Mouse (Mus musculus): ENCODE measurements around the gene Grap2. TPM values are rescaled to one million over a fixed set of nuclear protein-coding genes. Genes with fewer than 3 reads are reported as not detected.

Grap2 gene
- total RNA-seq, 2 experiments from 2014 or later = 159 to 164 TPM

- ATAC-seq (replicated peaks; ENCODE audit: low FRiP score, poor library complexity, severe bottlenecking) = no peak
These were observed 58.9 kb downstream of the Grap2 start for GRCm38 (mm10) chr15:80631311-80631710.

- no peak for ATAC-seq (replicated peaks; ENCODE audit: low FRiP score, poor library complexity, severe bottlenecking)
These were observed 60.0 kb downstream of the Grap2 start for GRCm38 (mm10) chr15:80632280-80632893.

GRCm38 (mm10) chr15:80634391-80635193, 62.2 kb downstream of the Grap2 start:
- ATAC-seq (replicated peaks; ENCODE audit: low FRiP score, poor library complexity, severe bottlenecking) = no peak

GRCm38 (mm10) chr15:80636757-80637372, 64.5 kb downstream of the Grap2 start:
- ATAC-seq (replicated peaks; ENCODE audit: low FRiP score, poor library complexity, severe bottlenecking) = no peak

GRCm38 (mm10) chr15:80639071-80639702, 66.8 kb downstream of the Grap2 start:
- ATAC-seq (replicated peaks; ENCODE audit: low FRiP score, poor library complexity, severe bottlenecking) = no peak

- ATAC-seq (replicated peaks; ENCODE audit: low FRiP score, poor library complexity, severe bottlenecking) = no peak
These were observed 67.5 kb downstream of the Grap2 start for GRCm38 (mm10) chr15:80639874-80640273.

- no peak for ATAC-seq (replicated peaks; ENCODE audit: low FRiP score, poor library complexity, severe bottlenecking)
These were observed 69.5 kb downstream of the Grap2 start for GRCm38 (mm10) chr15:80641702-80642435.

GRCm38 (mm10) chr15:80645006-80645797, 72.8 kb downstream of the Grap2 start:
- ATAC-seq (replicated peaks; ENCODE audit: low FRiP score, poor library complexity, severe bottlenecking) = no peak

GRCm38 (mm10) chr15:80648977-80649606, 76.7 kb downstream of the Grap2 start:
- ATAC-seq (replicated peaks; ENCODE audit: low FRiP score, poor library complexity, severe bottlenecking) = no peak

GRCm38 (mm10) chr15:80650412-80650811, 78.0 kb downstream of the Grap2 start:
- no peak for ATAC-seq (replicated peaks; ENCODE audit: low FRiP score, poor library complexity, severe bottlenecking)

GRCm38 (mm10) chr15:80653865-80654264, 81.5 kb downstream of the Grap2 start:
- ATAC-seq (replicated peaks; ENCODE audit: low FRiP score, poor library complexity, severe bottlenecking) = no peak

- no peak for ATAC-seq (replicated peaks; ENCODE audit: low FRiP score, poor library complexity, severe bottlenecking)
These were observed 86.5 kb downstream of the Grap2 start for GRCm38 (mm10) chr15:80658815-80659471.

- ATAC-seq (replicated peaks; ENCODE audit: low FRiP score, poor library complexity, severe bottlenecking) = no peak
These were observed 88.6 kb downstream of the Grap2 start for GRCm38 (mm10) chr15:80660963-80661362.

- no peak for ATAC-seq (replicated peaks; ENCODE audit: low FRiP score, poor library complexity, severe bottlenecking)
These were observed 92.0 kb downstream of the Grap2 start for GRCm38 (mm10) chr15:80664444-80664843.

GRCm38 (mm10) chr15:80671295-80672252, 99.2 kb downstream of the Grap2 start, which contains the start of gene Fam83f:
Fam83f (plus strand) TSS chr15:80671847.
- ATAC-seq (replicated peaks; ENCODE audit: low FRiP score, poor library complexity, severe bottlenecking) = no peak

- ATAC-seq (replicated peaks; ENCODE audit: low FRiP score, poor library complexity, severe bottlenecking) = no peak
These were observed 100.4 kb downstream of the Grap2 start for GRCm38 (mm10) chr15:80672810-80673209.

Data from erythroblast, adult 5-6 weeks (primary cell).